Mouse (Mus musculus) left cerebral cortex, postnatal 10 days (tissue): ENCODE data around the gene Gpatch2. TPM values are rescaled to one million over a fixed set of nuclear protein-coding genes. Genes with fewer than 3 reads are reported as not detected.

Experiments
- total RNA-seq, 2 experiments: library from RNA; stranded (reverse); gene quantifications; 2 replicates each; pipeline ENCODE4 v1.2.3; 2021

The Gpatch2 gene
- total RNA-seq, 2 experiments from 2014 or later: 17.2 to 18.8 TPM

Other genes starting within 250 kb of the Gpatch2 start
- under 1 TPM in 1 of 2 experiments, not detected in 1; 0.11 TPM for gene D1Pas1, start 248.1 kb upstream of the Gpatch2 start, total RNA-seq
- gene Spata17, start within 50 bp of the Gpatch2 start, total RNA-seq: under 1 TPM in 1 of 2 experiments, not detected in 1; 0.36 TPM